Mouse (Mus musculus) natural killer cell, adult 2 months (primary cell): ENCODE measurements around the gene Col24a1.

Experiments
- DNase-seq, 2 experiments: peaks; one replicate each; pipeline ENCODE4 v3.0.0; 2022; ENCODE audit warnings: low spot score in 2 of 2

Gene Col24a1

GRCm38 (mm10) chr3:145292337-145293134 is at the start of gene Col24a1:
Gene Col24a1 (plus strand): TSS chr3:145292472.
- DNase-seq, result no peak

GRCm38 (mm10) chr3:145248040-145248439 is 44.2 kb upstream of the Col24a1 start:
- no peak for DNase-seq

- DNase-seq, result no peak
Observed at GRCm38 (mm10) chr3:145253066-145253465, 39.2 kb upstream of the Col24a1 start.

- no peak for DNase-seq
Observed at GRCm38 (mm10) chr3:145254764-145255396, 37.4 kb upstream of the Col24a1 start.

GRCm38 (mm10) chr3:145256647-145257046 is 35.6 kb upstream of the Col24a1 start:
- no peak for DNase-seq

GRCm38 (mm10) chr3:145259678-145260077 is 32.6 kb upstream of the Col24a1 start:
- no peak for DNase-seq

GRCm38 (mm10) chr3:145263131-145263530 is 29.1 kb upstream of the Col24a1 start:
- no peak for DNase-seq

- no peak for DNase-seq
Observed at GRCm38 (mm10) chr3:145268066-145268465, 24.2 kb upstream of the Col24a1 start.

GRCm38 (mm10) chr3:145274191-145274590 is 18.1 kb upstream of the Col24a1 start:
- no peak for DNase-seq

GRCm38 (mm10) chr3:145293207-145293606 is 935 bp downstream of the Col24a1 start:
- no peak for DNase-seq

- no peak for DNase-seq
Observed at GRCm38 (mm10) chr3:145293623-145294307, 1.5 kb downstream of the Col24a1 start.

GRCm38 (mm10) chr3:145299980-145300591 is 7.8 kb downstream of the Col24a1 start:
- DNase-seq, result no peak

GRCm38 (mm10) chr3:145305311-145305710 is 13.0 kb downstream of the Col24a1 start:
- DNase-seq, result no peak

GRCm38 (mm10) chr3:145307209-145307608 is 14.9 kb downstream of the Col24a1 start:
- no peak for DNase-seq

- DNase-seq, result no peak
Observed at GRCm38 (mm10) chr3:145320587-145321274, 28.5 kb downstream of the Col24a1 start.

GRCm38 (mm10) chr3:145325402-145325801 is 33.1 kb downstream of the Col24a1 start:
- DNase-seq, result no peak

GRCm38 (mm10) chr3:145331642-145332041 is 39.4 kb downstream of the Col24a1 start:
- DNase-seq, result no peak

GRCm38 (mm10) chr3:145334046-145334445 is 41.8 kb downstream of the Col24a1 start:
- no peak for DNase-seq

- no peak for DNase-seq
Observed at GRCm38 (mm10) chr3:145337161-145337560, 44.9 kb downstream of the Col24a1 start.

GRCm38 (mm10) chr3:145339851-145340499 is 47.7 kb downstream of the Col24a1 start:
- DNase-seq, result no peak

GRCm38 (mm10) chr3:145348690-145349089 is 56.4 kb downstream of the Col24a1 start:
- DNase-seq, result no peak
